Mouse (Mus musculus) intestine, embryonic 16.5 days (tissue): Measurements from ENCODE around the gene Wdr24. TPM values are rescaled to one million over a fixed set of nuclear protein-coding genes. Genes with fewer than 3 reads are reported as not detected.

Experiments used
- ATAC-seq: fragments of 200-750 bp; cut with Nextera tagmentation; 2 replicates; pipeline ENCODE4 v1.8.0; 2017; ENCODE audit warnings: moderate TSS enrichment, moderate library complexity
- H3K27ac ChIP-seq: fragments of 300-500 bp; sonication (generic); 2 replicates; pipeline ENCODE4 v1.5.1; 2014; ENCODE audit warnings: mild to moderate bottlenecking, low read length
- H3K27me3 ChIP-seq: fragments of 300-500 bp; sonication (generic); replicated peaks from 2 replicates; pipeline ENCODE4 v1.6.1; 2014; ENCODE audit warnings: low read length, control low read depth, mixed read lengths; ENCODE audit not compliant: control insufficient read depth, insufficient read depth
- H3K36me3 ChIP-seq: fragments of 300-500 bp; sonication (generic); 2 replicates; pipeline ENCODE4 v1.6.1; 2014; ENCODE audit warnings: low read length, control low read depth; ENCODE audit not compliant: control insufficient read depth, insufficient read depth
- H3K4me1 ChIP-seq: fragments of 300-500 bp; sonication (generic); 2 replicates; pipeline ENCODE4 v1.6.1; 2014; ENCODE audit warnings: low read length, control low read depth, mixed read lengths; ENCODE audit not compliant: control insufficient read depth, insufficient read depth
- H3K4me2 ChIP-seq: fragments of 300-500 bp; sonication (generic); 2 replicates; pipeline ENCODE4 v1.6.1; 2014; ENCODE audit warnings: low read depth, low read length, control low read depth
- H3K4me3 ChIP-seq: fragments of 300-500 bp; sonication (generic); 2 replicates; pipeline ENCODE4 v1.5.1; 2014; ENCODE audit warnings: mild to moderate bottlenecking, low read length
- H3K9ac ChIP-seq: fragments of 300-500 bp; sonication (generic); 2 replicates; pipeline ENCODE4 v1.6.1; 2014; ENCODE audit warnings: low read depth, low read length
- H3K9me3 ChIP-seq: fragments of 300-500 bp; sonication (generic); 2 replicates; pipeline ENCODE4 v1.6.1; 2016; ENCODE audit warnings: low read length, control low read depth; ENCODE audit not compliant: control insufficient read depth
- WGBS: fragments of 180-500 bp; shearing (Covaris S2); extraction: QIAGEN DNeasy Blood & Tissue Kit; methylation state at CpG from one replicate; pipeline ENCODE4 v1.1.7; 2014; 5-methylcytosine and 5-hydroxymethylcytosine counted together
- polyA plus RNA-seq: library from polyadenylated mRNA; unstranded; fragments of >200 nt; fragmentation: Nextera tagmentation; extraction: Ambion mirVana; gene quantifications from 2 replicates; pipeline ENCODE4 v1.2.1, GENCODE M21; 2015

Gene Wdr24
- polyA plus RNA-seq, 1 experiment from 2014 or later = 25.5 TPM

GRCm38 (mm10) chr17:25791320-25791842, 32.0 kb upstream of the Wdr24 start:
- 28% methylated on average over 19 of the region's 19 CpGs for WGBS
- H3K27me3 ChIP-seq = no peaks in the 10 kb centered on the region
- H3K4me3 ChIP-seq = peak overlapping the region; percentile 85
- peak overlapping the region; percentile 99 for H3K27ac ChIP-seq
- ATAC-seq = peak; percentile 6; the same call in 1 of the 2 replicates
- H3K9ac ChIP-seq = peak overlapping the region; percentile 89
- H3K4me1 ChIP-seq = peaks cover 31% of the 10 kb centered on the region
- H3K36me3 ChIP-seq = peaks cover 10% of the 10 kb centered on the region; the same call in 1 of the 2 replicates
- no peaks in the 10 kb centered on the region for H3K9me3 ChIP-seq
- peak overlapping the region; percentile 90 for H3K4me2 ChIP-seq

- Histone ChIP-seq H3K27ac (peak overlapping the region; percentile 99), H3K36me3 (peaks cover 10% of the 10 kb centered on the region; the same call in 1 of the 2 replicates), H3K4me2 (peak overlapping the region; percentile 90), H3K4me3 (peak overlapping the region; percentile 85), H3K9me3 (no peaks in the 10 kb centered on the region), H3K4me1 (peaks cover 32% of the 10 kb centered on the region), H3K9ac (peak overlapping the region; percentile 89), H3K27me3 (no peaks in the 10 kb centered on the region)
- ATAC-seq = peak; percentile 81
- under 1% methylated on average over 45 of the region's 45 CpGs for WGBS
Observed at GRCm38 (mm10) chr17:25791843-25792527, 31.4 kb upstream of the Wdr24 start.

GRCm38 (mm10) chr17:25792615-25793014, 30.8 kb upstream of the Wdr24 start, which contains the start of gene Fam173a:
Gene Fam173a, minus strand, starts transcription at chr17:25792901.
- under 1% methylated on average over 14 of the region's 14 CpGs for WGBS
- H3K4me3 ChIP-seq = peak within 1 kb of the TSS; percentile 85
- peak within 1 kb of the TSS; percentile 99 for H3K27ac ChIP-seq
- H3K4me1 ChIP-seq = peaks cover 37% of the 10 kb centered on the region
- peaks cover 10% of the 10 kb centered on the region; the same call in 1 of the 2 replicates for H3K36me3 ChIP-seq
- ATAC-seq = peak; percentile 67
- peak within 1 kb of the TSS; percentile 89 for H3K9ac ChIP-seq
- peak within 1 kb of the TSS; percentile 90 for H3K4me2 ChIP-seq
- H3K9me3 ChIP-seq = no peaks in the 10 kb centered on the region
- no peaks in the 10 kb centered on the region for H3K27me3 ChIP-seq

- Histone ChIP-seq H3K27ac (no peak overlapping the region), H3K4me2 (no peak overlapping the region), H3K27me3 (no peaks in the 10 kb centered on the region), H3K4me1 (peaks cover 37% of the 10 kb centered on the region), H3K4me3 (no peak overlapping the region), H3K36me3 (peaks cover 8% of the 10 kb centered on the region; the same call in 1 of the 2 replicates), H3K9me3 (no peaks in the 10 kb centered on the region), H3K9ac (0 out of 2 replicates have a peak overlapping the region, but pooled peaks have one; percentile 13)
- WGBS = 66% methylated on average over 13 of the region's 13 CpGs
- no peak for ATAC-seq
Observed at GRCm38 (mm10) chr17:25794197-25794596, 29.2 kb upstream of the Wdr24 start.

GRCm38 (mm10) chr17:25794998-25795397, 28.4 kb upstream of the Wdr24 start:
- peaks cover 37% of the 10 kb centered on the region for H3K4me1 ChIP-seq
- no peaks in the 10 kb centered on the region for H3K27me3 ChIP-seq
- no peak for ATAC-seq
- 0 out of 2 replicates have a peak, but pooled peaks cover 2% of the 10 kb centered on the region for H3K36me3 ChIP-seq
- H3K9me3 ChIP-seq = no peaks in the 10 kb centered on the region
- 0 out of 2 replicates have a peak overlapping the region, but pooled peaks have one; percentile 28 for H3K27ac ChIP-seq
- no peak overlapping the region for H3K4me3 ChIP-seq
- no peak overlapping the region for H3K9ac ChIP-seq
- 82% methylated on average over 17 of the region's 17 CpGs for WGBS
- no peak overlapping the region for H3K4me2 ChIP-seq

- H3K27me3 ChIP-seq = no peaks in the 10 kb centered on the region
- H3K9ac ChIP-seq = peak within 1 kb of the TSS; percentile 75
- H3K4me3 ChIP-seq = peak within 1 kb of the TSS; percentile 83
- no peaks in the 10 kb centered on the region for H3K9me3 ChIP-seq
- peak within 1 kb of the TSS; percentile 28 for H3K27ac ChIP-seq
- WGBS = 39% methylated on average over 6 of the region's 6 CpGs
- no peak for ATAC-seq
- 0 out of 2 replicates have a peak, but pooled peaks cover 2% of the 10 kb centered on the region for H3K36me3 ChIP-seq
- peak within 1 kb of the TSS; percentile 97 for H3K4me2 ChIP-seq
- peaks cover 37% of the 10 kb centered on the region for H3K4me1 ChIP-seq
Observed at GRCm38 (mm10) chr17:25795609-25796092, 27.8 kb upstream of the Wdr24 start, which contains the start of gene AC134908.4. Gene AC134908.4, minus strand, starts transcription at chr17:25795659.

GRCm38 (mm10) chr17:25796211-25796771, 27.1 kb upstream of the Wdr24 start:
- H3K27ac ChIP-seq = peak overlapping the region; percentile 6
- 0 out of 2 replicates have a peak, but pooled peaks have one; percentile 1 for ATAC-seq
- H3K4me1 ChIP-seq = peaks cover 31% of the 10 kb centered on the region
- peak overlapping the region; percentile 83 for H3K4me3 ChIP-seq
- H3K4me2 ChIP-seq = peak overlapping the region; percentile 97
- H3K27me3 ChIP-seq = no peaks in the 10 kb centered on the region
- H3K9me3 ChIP-seq = no peaks in the 10 kb centered on the region
- peak overlapping the region; percentile 75 for H3K9ac ChIP-seq
- H3K36me3 ChIP-seq = 0 out of 2 replicates have a peak, but pooled peaks cover 2% of the 10 kb centered on the region
- 5% methylated on average over 36 of the region's 37 CpGs for WGBS

- 0 out of 2 replicates have a peak, but pooled peaks cover 2% of the 10 kb centered on the region for H3K36me3 ChIP-seq
- under 1% methylated on average over 35 of the region's 35 CpGs for WGBS
- peak within 1 kb of the TSS; percentile 97 for H3K4me2 ChIP-seq
- peak within 1 kb of the TSS; percentile 83 for H3K4me3 ChIP-seq
- H3K9me3 ChIP-seq = no peaks in the 10 kb centered on the region
- no peaks in the 10 kb centered on the region for H3K27me3 ChIP-seq
- H3K27ac ChIP-seq = peak within 1 kb of the TSS; percentile 6
- peak; percentile 77 for ATAC-seq
- H3K4me1 ChIP-seq = peaks cover 29% of the 10 kb centered on the region
- H3K9ac ChIP-seq = peak within 1 kb of the TSS; percentile 75
Observed at GRCm38 (mm10) chr17:25796951-25797369, 26.5 kb upstream of the Wdr24 start, which contains the start of gene Metrn. Gene Metrn, minus strand, starts transcription at chr17:25797136.

- H3K36me3 ChIP-seq = no peaks in the 10 kb centered on the region
- H3K27me3 ChIP-seq = no peaks in the 10 kb centered on the region
- 8% methylated on average over 6 of the region's 6 CpGs for WGBS
- H3K9ac ChIP-seq = no peak overlapping the region
- peaks cover 10% of the 10 kb centered on the region; the same call in 1 of the 2 replicates for H3K4me1 ChIP-seq
- H3K27ac ChIP-seq = no peak overlapping the region
- no peak overlapping the region for H3K4me3 ChIP-seq
- H3K4me2 ChIP-seq = no peak overlapping the region
- ATAC-seq = peak; percentile 32; the same call in 1 of the 2 replicates
- no peaks in the 10 kb centered on the region for H3K9me3 ChIP-seq
Observed at GRCm38 (mm10) chr17:25801029-25801428, 22.4 kb upstream of the Wdr24 start.
